In the genomic region with DNA sequence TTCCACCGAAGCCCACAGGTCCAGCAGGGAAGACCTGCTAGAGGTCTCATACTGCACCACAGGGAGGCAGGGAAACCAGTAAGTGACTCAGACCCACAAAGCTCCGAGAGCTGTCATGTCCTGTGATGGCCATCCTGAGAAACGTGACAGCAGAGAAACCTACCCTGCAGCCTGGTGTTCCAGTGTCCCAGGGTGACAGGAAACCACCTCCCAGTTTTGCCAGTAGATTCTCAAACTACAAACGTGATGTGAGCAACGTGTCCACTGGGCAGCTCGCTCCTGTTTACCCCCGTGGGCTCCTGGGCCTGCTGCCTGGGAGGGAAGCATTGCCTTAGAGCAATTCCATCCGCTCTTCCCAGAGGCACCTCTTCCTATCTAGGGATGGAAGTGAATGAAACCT, we compare ENCODE assay signal across 7 mouse cellular contexts. TPM values are rescaled to one million over a fixed set of nuclear protein-coding genes. Genes with fewer than 3 reads are reported as not detected.
DNase-seq lines count a peak whose midpoint lies in the region; ATAC-seq and TF ChIP-seq lines count a peak whose summit lies in the region.

No protein-coding gene starts in this region.

- ATAC-seq in embryonic facial prominence, embryonic 12.5 days (ENCODE audit: insufficient number of reproducible peaks, insufficient read depth, low FRiP score, low TSS enrichment), result no peak
- ATAC-seq in heart, postnatal 0 days (ENCODE audit: insufficient read depth, low read depth), result no peak
- no peak for ATAC-seq in liver, embryonic 11.5 days (replicated peaks; ENCODE audit: low FRiP score)
- no peak for ATAC-seq in neural tube, embryonic 14.5 days (ENCODE audit: low read depth)

- no peak for TF ChIP-seq EP300 in heart, postnatal 0 days (IDR thresholded peaks at IDR 0.05; ENCODE audit: low read depth)

- intact Hi-C loops in gastrocnemius, postnatal 14 days (cut with DNase I; ENCODE audit: low total_unique reads), result loop anchor here (5.0 kb wide), 2 partner anchors 37 to 168 kb away; no protein-coding TSS in a partner anchor

- peak overlapping the region; percentile 64 for H3K4me3 ChIP-seq in embryonic facial prominence, embryonic 12.5 days
- peak overlapping the region; percentile 59 for H3K4me3 ChIP-seq in heart, postnatal 0 days (ENCODE audit: low read depth, low read length)
- H3K4me3 ChIP-seq in liver, embryonic 11.5 days (ENCODE audit: low read depth, low read length), result peak overlapping the region; percentile 68
- peak overlapping the region; percentile 71 for H3K4me3 ChIP-seq in neural tube, embryonic 14.5 days (ENCODE audit: low read depth, low read length)

- no peak for TF ChIP-seq CTCF in heart, postnatal 0 days (IDR thresholded peaks at IDR 0.05; ENCODE audit: low read depth)

- H3K4me1 ChIP-seq in embryonic facial prominence, embryonic 12.5 days, result peaks cover 17% of the 10 kb centered on the region
- H3K4me1 ChIP-seq in heart, postnatal 0 days (ENCODE audit: control insufficient read depth, insufficient read depth), result peaks cover 15% of the 10 kb centered on the region; the same call in 1 of the 2 replicates
- peaks cover 12% of the 10 kb centered on the region for H3K4me1 ChIP-seq in liver, embryonic 11.5 days (replicated peaks; ENCODE audit: control insufficient read depth, insufficient read depth, low read length)
- H3K4me1 ChIP-seq in neural tube, embryonic 14.5 days (ENCODE audit: control insufficient read depth, insufficient read depth, low read length), result peaks cover 31% of the 10 kb centered on the region

- H3K9ac ChIP-seq in embryonic facial prominence, embryonic 12.5 days, result peak overlapping the region; percentile 68
- H3K9ac ChIP-seq in heart, postnatal 0 days (replicated peaks; ENCODE audit: low read depth, low read length), result peak overlapping the region; percentile 49; the same call in 1 of the 2 replicates
- peak overlapping the region; percentile 68 for H3K9ac ChIP-seq in liver, embryonic 11.5 days (ENCODE audit: low read depth, low read length)
- H3K9ac ChIP-seq in neural tube, embryonic 14.5 days (replicated peaks; ENCODE audit: low read depth, low read length), result peak overlapping the region; percentile 82

- H3K4me2 ChIP-seq in embryonic facial prominence, embryonic 12.5 days (replicated peaks), result peak overlapping the region; percentile 84
- H3K4me2 ChIP-seq in heart, postnatal 0 days (ENCODE audit: low read depth, low read length), result peak overlapping the region; percentile 80
- H3K4me2 ChIP-seq in liver, embryonic 11.5 days, result peak overlapping the region; percentile 90
- peak overlapping the region; percentile 72 for H3K4me2 ChIP-seq in neural tube, embryonic 14.5 days (ENCODE audit: low read depth, low read length)

- no peaks in the 10 kb centered on the region for H3K9me3 ChIP-seq in embryonic facial prominence, embryonic 12.5 days
- no peaks in the 10 kb centered on the region for H3K9me3 ChIP-seq in heart, postnatal 0 days (replicated peaks; ENCODE audit: control insufficient read depth, low read length)
- no peaks in the 10 kb centered on the region for H3K9me3 ChIP-seq in liver, embryonic 11.5 days (ENCODE audit: control insufficient read depth, low read length)
- H3K9me3 ChIP-seq in neural tube, embryonic 14.5 days (ENCODE audit: control insufficient read depth, low read length), result no peaks in the 10 kb centered on the region

- H3K36me3 ChIP-seq in embryonic facial prominence, embryonic 12.5 days, result 0 out of 2 replicates have a peak, but pooled peaks cover 2% of the 10 kb centered on the region
- H3K36me3 ChIP-seq in heart, postnatal 0 days (replicated peaks; ENCODE audit: control insufficient read depth, insufficient read depth, low read length), result peaks cover 5% of the 10 kb centered on the region; the same call in 1 of the 2 replicates
- H3K36me3 ChIP-seq in liver, embryonic 11.5 days (ENCODE audit: control insufficient read depth, insufficient read depth, low read length), result peaks cover 5% of the 10 kb centered on the region; the same call in 1 of the 2 replicates
- H3K36me3 ChIP-seq in neural tube, embryonic 14.5 days (ENCODE audit: control insufficient read depth, insufficient read depth, low read length), result no peaks in the 10 kb centered on the region

- WGBS in embryonic facial prominence, embryonic 12.5 days, result 5% methylated on average over 8 of the region's 8 CpGs
- WGBS in heart, postnatal 0 days, result 6% methylated on average over 8 of the region's 8 CpGs
- WGBS in liver, embryonic 11.5 days, result 16% methylated on average over 8 of the region's 8 CpGs
- 5% methylated on average over 8 of the region's 8 CpGs for WGBS in neural tube, embryonic 14.5 days

- DNase-seq in right cerebral cortex, adult 18-20 months, result peak; percentile 25
- DNase-seq in right cerebral cortex, postnatal 14 days, result no peak
- DNase-seq in heart, postnatal 0 days (ENCODE audit: low spot score), result peak; percentile 30
- no peak for DNase-seq in liver, embryonic 11.5 days (ENCODE audit: low spot score)
- DNase-seq in gastrocnemius, postnatal 14 days, result no peak

- peak overlapping the region; percentile 88; the same call in 1 of the 2 replicates for H3K27ac ChIP-seq in embryonic facial prominence, embryonic 12.5 days
- H3K27ac ChIP-seq in heart, postnatal 0 days (ENCODE audit: low read depth), result peak overlapping the region; percentile 83
- 0 out of 2 replicates have a peak overlapping the region, but pooled peaks have one; percentile 83 for H3K27ac ChIP-seq in liver, embryonic 11.5 days (ENCODE audit: low read depth, low read length)
- H3K27ac ChIP-seq in neural tube, embryonic 14.5 days (ENCODE audit: low read depth, low read length), result peak overlapping the region; percentile 94

- H3K27me3 ChIP-seq in embryonic facial prominence, embryonic 12.5 days, result peaks cover 16% of the 10 kb centered on the region; the same call in 1 of the 2 replicates
- no peaks in the 10 kb centered on the region for H3K27me3 ChIP-seq in heart, postnatal 0 days (ENCODE audit: control insufficient read depth, insufficient read depth, low read length)
- peaks cover 14% of the 10 kb centered on the region for H3K27me3 ChIP-seq in liver, embryonic 11.5 days (replicated peaks; ENCODE audit: control insufficient read depth, insufficient read depth, low read length)
- no peaks in the 10 kb centered on the region for H3K27me3 ChIP-seq in neural tube, embryonic 14.5 days (ENCODE audit: control insufficient read depth, insufficient read depth, low read length)

RNA-seq across cellular contexts. Expression of gene Pfkfb3, which starts 53.2 kb away (rescaled TPM):
- polyA plus RNA-seq in embryonic facial prominence, embryonic 12.5 days (2016; fragmentation: Nextera tagmentation; extraction: Ambion mirVana), result 14.2 and 16.2 TPM in 2 replicates
- 2.4 and 6.8 TPM in 2 replicates for total RNA-seq in heart, postnatal 0 days (2014; rRNA removed; ENCODE audit: low replicate concordance)
- polyA plus RNA-seq in heart, postnatal 0 days (2015; fragmentation: Nextera tagmentation; extraction: Ambion mirVana), result 3.2 and 3.5 TPM in 2 replicates
- 17.5 and 20.3 TPM in 2 replicates for polyA plus RNA-seq in liver, embryonic 11.5 days (2014; fragmentation: Nextera tagmentation; extraction: Ambion mirVana)
- 31.7 and 38.0 TPM in 2 replicates for polyA plus RNA-seq in neural tube, embryonic 14.5 days (2014; fragmentation: Nextera tagmentation; extraction: Ambion mirVana)
- 10 to 100 TPM; 14.9 to 20.5 TPM for total RNA-seq in gastrocnemius, postnatal 14 days (2021)

Comparison
In these comparisons a context has a peak if more than half of its experiments do, and no peak if none do; other contexts are left out.
1. DNase-seq: peak in right cerebral cortex, adult 18-20 months (single experiment) and heart, postnatal 0 days (single experiment); none in right cerebral cortex, postnatal 14 days (single experiment), liver, embryonic 11.5 days (single experiment) and gastrocnemius, postnatal 14 days (single experiment).
2. Peak in every context shown above with its lines, with median percentiles within 50 percentile points of each other: H3K27ac ChIP-seq, H3K4me2 ChIP-seq, H3K4me3 ChIP-seq and H3K9ac ChIP-seq.